Mouse (Mus musculus): ENCODE data around the gene Fam19a2.
A peak's percentile ranks its signal among the peaks of the same experiment; 100 is the strongest.

The Fam19a2 gene

GRCm38 (mm10) chr10:123385641-123386040 is 121.8 kb downstream of the Fam19a2 start:
- no peak for DNase-seq (ENCODE audit: low spot score in 2 of 2)

GRCm38 (mm10) chr10:123395429-123395828 is 131.6 kb downstream of the Fam19a2 start:
- no peak for DNase-seq (ENCODE audit: low spot score in 2 of 2)

- DNase-seq (ENCODE audit: low spot score in 2 of 2) = no peak
These were observed 134.3 kb downstream of the Fam19a2 start for GRCm38 (mm10) chr10:123398136-123398535.

- no peak for DNase-seq (ENCODE audit: low spot score in 2 of 2)
These were observed 137.4 kb downstream of the Fam19a2 start for GRCm38 (mm10) chr10:123401188-123401587.

- DNase-seq (ENCODE audit: low spot score in 2 of 2) = no peak
These were observed 138.7 kb downstream of the Fam19a2 start for GRCm38 (mm10) chr10:123402460-123402859.

- no peak for DNase-seq (ENCODE audit: low spot score in 2 of 2)
These were observed 151.2 kb downstream of the Fam19a2 start for GRCm38 (mm10) chr10:123414953-123415352.

GRCm38 (mm10) chr10:123416024-123416423 is 152.2 kb downstream of the Fam19a2 start:
- no peak for DNase-seq (ENCODE audit: low spot score in 2 of 2)

GRCm38 (mm10) chr10:123418616-123419173 is 154.9 kb downstream of the Fam19a2 start:
- DNase-seq (ENCODE audit: low spot score in 2 of 2) = no peak

- no peak for DNase-seq (ENCODE audit: low spot score in 2 of 2)
These were observed 156.5 kb downstream of the Fam19a2 start for GRCm38 (mm10) chr10:123420249-123420648.

- DNase-seq (ENCODE audit: low spot score in 2 of 2) = no peak
These were observed 160.7 kb downstream of the Fam19a2 start for GRCm38 (mm10) chr10:123424482-123424881.

- DNase-seq (ENCODE audit: low spot score in 2 of 2) = no peak
These were observed 162.9 kb downstream of the Fam19a2 start for GRCm38 (mm10) chr10:123426527-123427363.

GRCm38 (mm10) chr10:123431569-123431968 is 167.8 kb downstream of the Fam19a2 start:
- DNase-seq (ENCODE audit: low spot score in 2 of 2) = no peak

GRCm38 (mm10) chr10:123437576-123437975 is 173.8 kb downstream of the Fam19a2 start:
- DNase-seq (ENCODE audit: low spot score in 2 of 2) = no peak

- no peak for DNase-seq (ENCODE audit: low spot score in 2 of 2)
These were observed 193.0 kb downstream of the Fam19a2 start for GRCm38 (mm10) chr10:123456800-123457199.

- no peak for DNase-seq (ENCODE audit: low spot score in 2 of 2)
These were observed 196.7 kb downstream of the Fam19a2 start for GRCm38 (mm10) chr10:123460466-123460865.

GRCm38 (mm10) chr10:123462305-123462704 is 198.5 kb downstream of the Fam19a2 start:
- DNase-seq (ENCODE audit: low spot score in 2 of 2) = no peak

GRCm38 (mm10) chr10:123514749-123515148 is 251.0 kb downstream of the Fam19a2 start:
- no peak for DNase-seq (ENCODE audit: low spot score in 2 of 2)

GRCm38 (mm10) chr10:123520613-123521012 is 256.8 kb downstream of the Fam19a2 start:
- peak; percentile 30 to 32 for DNase-seq (ENCODE audit: low spot score in 2 of 2)

- no peak for DNase-seq (ENCODE audit: low spot score in 2 of 2)
These were observed 257.4 kb downstream of the Fam19a2 start for GRCm38 (mm10) chr10:123521203-123521602.

GRCm38 (mm10) chr10:123525424-123525823 is 261.6 kb downstream of the Fam19a2 start:
- DNase-seq (ENCODE audit: low spot score in 2 of 2) = no peak

- peak in 1 of 2 experiments; percentile 27 for DNase-seq (ENCODE audit: low spot score in 2 of 2)
These were observed 262.3 kb downstream of the Fam19a2 start for GRCm38 (mm10) chr10:123526059-123526458.

GRCm38 (mm10) chr10:123536143-123536542 is 272.3 kb downstream of the Fam19a2 start:
- no peak for DNase-seq (ENCODE audit: low spot score in 2 of 2)

- DNase-seq (ENCODE audit: low spot score in 2 of 2) = no peak
These were observed 284.6 kb downstream of the Fam19a2 start for GRCm38 (mm10) chr10:123548391-123548790.

All from heart, adult 9 months (tissue).